Mouse (Mus musculus) megakaryocyte, embryonic 14.5 days (primary cell): ENCODE data around the gene Plxna2.

Experiments used
- FLI1 ChIP-seq: IDR thresholded peaks from 2 replicates; pipeline ENCODE4 v1.6.1; 2012; ENCODE audit warnings: low read length, inconsistent platforms, mixed read lengths
- GATA1 ChIP-seq: IDR thresholded peaks from 3 replicates; pipeline ENCODE4 v1.6.1; 2012; ENCODE audit warnings: mixed read lengths, low read length, inconsistent platforms, borderline replicate concordance

GRCm38 (mm10) chr1:194747258-194747657, 129.2 kb downstream of the Plxna2 start:
- TF ChIP-seq GATA1: no peak
- no peak for TF ChIP-seq FLI1
